Mouse (Mus musculus) gastrocnemius, postnatal 4 days (tissue): ENCODE data around the gene Tuba1c. TPM values are rescaled to one million over a fixed set of nuclear protein-coding genes. Genes with fewer than 3 reads are reported as not detected.

ENCODE experiments used
- DNase-seq, 2 experiments: peaks; one replicate each; pipeline ENCODE4 v3.0.0; 2021 to 2022; ENCODE audit warnings: low spot score in 2 of 2, mixed read lengths in 2 of 2
- long read RNA-seq, 2 experiments: library from polyadenylated mRNA; stranded (forward); transcript quantifications; one replicate each; pipeline ENCODE4 v2.0.0; 2021
- total RNA-seq, 2 experiments: library from RNA; stranded (reverse); gene quantifications; 2 replicates each; pipeline ENCODE4 v1.2.3; 2021

Gene Tuba1c
- 10 to 100 TPM; 62.2 to 80.4 TPM for total RNA-seq
- long read RNA-seq, experiment 1, transcript Tuba1c-201 (4 exons, 1,982 nt) = major isoform, 11 of 12 reads
- long read RNA-seq, experiment 1, partial matches to known transcripts = 0 of 12 reads
- long read RNA-seq, experiment 1, other reads (novel, unspliced or antisense) = 1 of 12 reads
- long read RNA-seq, experiment 2, transcript Tuba1c-201 (4 exons, 1,982 nt) = major isoform, 19 of 32 reads
- long read RNA-seq, experiment 2, partial matches to known transcripts = 2 of 32 reads
- long read RNA-seq, experiment 2, other reads (novel, unspliced or antisense) = 11 of 32 reads

- peak; percentile 85 to 92 for DNase-seq
Measured at GRCm38 (mm10) chr15:99029619-99030584, at the start of gene Tuba1c. Tuba1c (plus strand) TSS chr15:99029891.

GRCm38 (mm10) chr15:98980012-98980614 is 49.6 kb upstream of the Tuba1c start:
- no peak for DNase-seq

DNA sequence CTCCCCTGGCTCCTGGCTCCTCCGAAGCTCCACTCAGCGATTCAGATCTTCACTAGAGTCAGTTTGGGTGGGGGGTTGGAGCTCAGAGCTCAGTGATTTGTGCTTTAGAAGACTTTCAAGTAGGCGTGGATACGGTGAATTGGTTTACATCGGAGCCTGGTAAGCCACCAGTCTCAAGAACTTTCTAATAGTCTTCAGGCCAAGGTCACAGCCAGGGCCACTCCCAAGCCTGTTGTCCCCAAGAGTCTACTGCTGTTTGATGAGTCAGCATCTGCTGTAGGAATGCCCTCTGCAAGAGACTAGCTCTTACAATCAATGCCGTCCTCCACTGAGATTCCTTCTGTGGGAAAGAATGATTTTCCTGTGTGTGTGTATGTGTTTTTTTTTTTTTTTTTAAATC is 47.6 kb upstream of the Tuba1c start:
- DNase-seq = no peak

- no peak for DNase-seq
Measured at GRCm38 (mm10) chr15:98983431-98984081, 46.1 kb upstream of the Tuba1c start.

DNA sequence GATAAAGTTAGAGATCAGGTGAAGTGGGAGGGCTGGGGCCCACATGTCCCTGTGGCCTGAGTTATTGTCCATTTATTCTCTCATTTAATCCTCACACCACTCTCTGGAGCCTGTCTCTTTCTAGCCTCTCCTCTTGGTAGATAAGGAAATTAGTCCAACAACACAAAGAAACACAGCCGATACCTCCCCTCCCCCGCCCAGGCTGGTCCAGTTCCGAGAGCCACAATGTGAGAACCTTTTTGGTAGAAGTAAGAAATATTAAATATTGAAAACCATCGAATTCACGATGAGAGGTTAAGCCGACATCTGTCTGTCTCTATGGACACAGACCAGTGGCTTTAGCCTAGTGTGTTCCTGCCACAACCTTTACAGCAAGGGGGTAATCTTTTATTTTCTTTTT is 45.0 kb upstream of the Tuba1c start:
- DNase-seq = no peak

GRCm38 (mm10) chr15:98985240-98985981 is 44.3 kb upstream of the Tuba1c start:
- DNase-seq = peak; percentile 59 to 68

DNA sequence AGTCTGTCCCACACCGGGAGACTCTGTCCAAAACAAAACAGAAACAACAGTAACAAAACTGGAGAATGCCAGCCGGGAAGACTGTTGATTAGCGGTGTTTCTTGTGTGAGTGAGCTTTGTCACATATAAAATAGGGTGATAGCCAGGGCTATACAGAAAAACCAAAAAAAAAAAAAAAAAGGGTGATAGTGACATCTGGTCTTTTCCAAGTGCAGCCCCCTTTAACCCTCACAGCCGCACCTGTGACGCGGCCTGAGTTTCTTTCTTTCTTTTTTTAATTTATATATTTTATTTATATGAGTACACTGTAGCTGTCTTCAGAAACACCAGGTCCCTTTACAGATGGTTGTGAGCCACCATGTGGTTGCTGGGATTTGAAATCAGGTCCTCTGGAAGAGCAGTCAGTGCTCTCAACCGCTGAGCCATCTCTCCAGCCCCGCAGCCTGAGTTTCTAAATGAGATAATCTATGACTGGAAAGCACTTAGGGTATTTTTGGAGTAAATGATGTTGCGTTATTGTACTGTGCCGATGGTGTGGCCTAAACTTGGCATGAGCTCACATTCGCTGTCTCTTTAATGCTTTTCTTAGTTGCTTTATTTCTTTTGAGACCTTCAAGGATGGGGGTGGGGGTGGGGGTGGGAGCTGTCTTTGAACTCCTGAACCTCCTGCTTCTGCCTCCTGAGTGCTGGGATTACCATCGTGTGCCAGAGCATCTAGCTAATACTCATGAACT is 43.5 kb upstream of the Tuba1c start:
- DNase-seq = no peak

- no peak for DNase-seq
Measured at GRCm38 (mm10) chr15:98987077-98987630, 42.5 kb upstream of the Tuba1c start.

- no peak for DNase-seq
Measured at GRCm38 (mm10) chr15:98987661-98988181, 42.0 kb upstream of the Tuba1c start.

GRCm38 (mm10) chr15:98988787-98989186 is 40.9 kb upstream of the Tuba1c start:
- DNase-seq = no peak

GRCm38 (mm10) chr15:98989701-98990430 is 39.8 kb upstream of the Tuba1c start:
- DNase-seq = no peak

GRCm38 (mm10) chr15:98990669-98991539 is 38.8 kb upstream of the Tuba1c start:
- no peak for DNase-seq

GRCm38 (mm10) chr15:98991540-98992050 is 38.1 kb upstream of the Tuba1c start:
- DNase-seq = no peak

DNA sequence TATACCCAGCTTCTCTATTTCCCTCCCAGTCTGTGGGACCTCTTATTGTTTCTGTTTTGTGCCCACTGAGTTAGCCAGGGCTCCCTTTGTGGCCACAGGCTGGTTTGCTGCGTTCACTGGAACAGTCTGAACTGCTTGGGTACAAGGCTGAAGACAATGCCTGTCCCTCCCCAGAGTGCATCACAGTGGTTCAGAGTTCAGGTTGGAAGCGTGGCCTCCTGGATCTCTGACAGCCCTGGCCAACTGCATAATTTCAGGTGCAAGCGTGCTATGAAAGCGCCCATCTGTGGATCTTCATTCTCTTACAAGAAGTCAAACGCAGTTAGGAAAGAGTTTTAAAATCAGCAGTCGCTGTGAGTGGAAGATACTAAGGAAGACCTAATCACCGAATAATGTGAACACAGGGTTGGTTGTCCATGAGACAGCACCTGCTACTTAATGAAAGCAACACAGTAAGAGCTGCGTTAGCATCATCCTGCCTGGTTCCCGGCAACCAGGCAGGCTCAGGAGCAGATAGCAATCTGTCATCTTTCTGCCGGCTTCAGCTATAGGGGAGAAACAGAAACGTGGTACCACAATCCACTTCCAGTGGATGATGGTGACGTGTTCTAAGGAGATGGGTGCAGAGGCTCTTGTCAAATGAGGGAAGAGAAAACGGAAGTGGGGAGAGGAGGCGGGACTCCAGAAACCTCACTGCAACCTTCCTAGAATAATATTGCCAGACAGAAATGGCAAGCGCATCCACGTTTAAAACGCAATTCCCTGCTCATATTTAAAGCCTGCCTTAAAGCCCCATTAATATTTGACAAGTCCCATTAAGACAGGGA is 37.4 kb upstream of the Tuba1c start:
- DNase-seq = peak in 1 of 2 experiments; percentile 46

- peak; percentile 95 to 96 for DNase-seq
Measured at GRCm38 (mm10) chr15:98993093-98993793, 36.4 kb upstream of the Tuba1c start.

GRCm38 (mm10) chr15:98993865-98994264 is 35.8 kb upstream of the Tuba1c start:
- peak; percentile 81 to 86 for DNase-seq
